Mouse (Mus musculus) embryonic fibroblast, embryonic 13.5 days (primary cell): ENCODE data around the gene Golga3. TPM values are rescaled to one million over a fixed set of nuclear protein-coding genes. Genes with fewer than 3 reads are reported as not detected.

Source experiments
- H3K27ac ChIP-seq: 2 replicates; pipeline ENCODE4 v1.5.1; 2012; ENCODE audit warnings: low read length, control low read depth, inconsistent platforms; ENCODE audit not compliant: insufficient read depth
- H3K4me1 ChIP-seq: 2 replicates; pipeline ENCODE4 v1.6.1; 2011; ENCODE audit warnings: low read length; ENCODE audit not compliant: control insufficient read depth, insufficient read depth
- H3K4me3 ChIP-seq: 2 replicates; pipeline ENCODE4 v1.5.1; 2011; ENCODE audit warnings: mild to moderate bottlenecking, control low read depth, low read length; ENCODE audit not compliant: insufficient read depth
- CTCF ChIP-seq: IDR thresholded peaks from 2 replicates; pipeline ENCODE4 v1.5.1; 2011; ENCODE audit warnings: mild to moderate bottlenecking, control low read depth, low read length, moderate library complexity, borderline replicate concordance; ENCODE audit not compliant: insufficient read depth
- POLR2A ChIP-seq: IDR thresholded peaks from 2 replicates; pipeline ENCODE4 v1.6.1; 2011; ENCODE audit warnings: low read depth, mild to moderate bottlenecking, control low read depth, low read length, moderate library complexity
- polyA plus RNA-seq: library from polyadenylated mRNA; stranded (reverse); fragments of >200 nt; gene quantifications from 2 replicates; pipeline ENCODE4 v1.2.4, GENCODE M21; 2011; ENCODE audit warnings: low read depth; ENCODE audit not compliant: missing spikeins, insufficient read length

Gene Golga3
- polyA plus RNA-seq, 1 experiment: 49.2 TPM

GRCm38 (mm10) chr5:110274147-110274546 is 97.6 kb downstream of the Golga3 start:
- no peak for TF ChIP-seq POLR2A
- TF ChIP-seq CTCF: no peak
- Histone ChIP-seq H3K4me1 (peaks cover 6% of the 10 kb centered on the region; the same call in 1 of the 2 replicates), H3K4me3 (no peak overlapping the region), H3K27ac (peak overlapping the region; percentile 51; the same call in 1 of the 2 replicates)

- TF ChIP-seq CTCF (no peak), POLR2A (no peak)
- no peak overlapping the region for H3K4me3 ChIP-seq
- peak overlapping the region; percentile 51; the same call in 1 of the 2 replicates for H3K27ac ChIP-seq
- H3K4me1 ChIP-seq: peaks cover 6% of the 10 kb centered on the region; the same call in 1 of the 2 replicates
Measured at GRCm38 (mm10) chr5:110274846-110275245, 98.3 kb downstream of the Golga3 start.

Other genes with a start within 250 kb of the Golga3 start
- 10.3 and 18.8 TPM in 2 replicates for gene Zfp932, start 180.2 kb upstream of the Golga3 start, polyA plus RNA-seq
- gene Gm17655, start 104.2 kb upstream of the Golga3 start, polyA plus RNA-seq: 6.5 and 6.8 TPM in 2 replicates
- gene Gm35315, start 82.3 kb upstream of the Golga3 start, polyA plus RNA-seq: 1.4 and 1.9 TPM in 2 replicates
- gene Plcxd1, start 76.7 kb upstream of the Golga3 start, polyA plus RNA-seq: 0.28 and 0.87 TPM in 2 replicates
- gene Gtpbp6, start 68.5 kb upstream of the Golga3 start, polyA plus RNA-seq: 21.4 and 24.7 TPM in 2 replicates
- 8.3 and 9.4 TPM in 2 replicates for gene Zfp605, start 66.6 kb upstream of the Golga3 start, polyA plus RNA-seq
- 35.8 and 38.1 TPM in 2 replicates for gene Chfr, start 40.9 kb upstream of the Golga3 start, polyA plus RNA-seq
- 37.2 and 37.3 TPM in 2 replicates for gene Ankle2, start 54.3 kb downstream of the Golga3 start, polyA plus RNA-seq
- gene Pgam5, start 93.2 kb downstream of the Golga3 start, polyA plus RNA-seq: 47.7 and 52.0 TPM in 2 replicates
- gene Pxmp2, start 109.5 kb downstream of the Golga3 start, polyA plus RNA-seq: 2.8 and 3.3 TPM in 2 replicates
- 20.5 and 27.0 TPM in 2 replicates for gene Pole, start 109.6 kb downstream of the Golga3 start, polyA plus RNA-seq
- 0.32 TPM in 1 of 2 replicates, not detected in the other for gene P2rx2, start 166.5 kb downstream of the Golga3 start, polyA plus RNA-seq
- not detected in 2 replicates for gene Lrcol1, start 168.0 kb downstream of the Golga3 start, polyA plus RNA-seq